Comparison of ENCODE assay signal across 24 mouse cellular contexts in genomic region chr1:184857216-184857615, GRCm38 (mm10). TPM values are rescaled to one million over a fixed set of nuclear protein-coding genes. Genes with fewer than 3 reads are reported as not detected.
DNase-seq lines count a peak whose midpoint lies in the region; ATAC-seq and TF ChIP-seq lines count a peak whose summit lies in the region.
"Had no signal": no experiment of that assay in that cellular context is flagged by ENCODE, and none has a peak within 500 bp of the region (broad histone marks: within the 10 kb centered on the region; RNA-seq: fewer than 3 reads in every experiment).

No protein-coding gene starts in this region.

- peak; percentile 27 for DNase-seq in layer of hippocampus, adult 9-11 months
- no peak for DNase-seq in layer of hippocampus, postnatal 14 days (ENCODE audit: low spot score in 2 of 2)
- no peak for DNase-seq in liver, postnatal 0 days
- DNase-seq in brain, adult 2 months (ENCODE audit: low read depth, low spot score), result peak; percentile 78
- peak; percentile 28 to 41 for DNase-seq in frontal cortex, postnatal 36 days (ENCODE audit: low spot score in 2 of 2)
- DNase-seq in midbrain, embryonic 11.5 days (ENCODE audit: low spot score, missing footprints), result no peak
- DNase-seq: adrenal gland, postnatal 14 days; cerebellum, adult 18-20 months; cerebellum, adult 9-11 months; cerebellum, postnatal 36 days; forebrain, postnatal 0 days; gastrocnemius, adult 2 months; gastrocnemius, postnatal 25 days; heart, adult 11 months; heart, postnatal 36 days had no signal

- no peak overlapping the region for H3K4me3 ChIP-seq in liver, postnatal 0 days (ENCODE audit: low read depth, low read length)
- H3K4me3 ChIP-seq in liver, embryonic 12.5 days, result no peak overlapping the region
- H3K4me3 ChIP-seq in midbrain, embryonic 11.5 days (ENCODE audit: low read depth, low read length), result no peak overlapping the region
- H3K4me3 ChIP-seq: embryonic facial prominence, embryonic 10.5 days; forebrain, embryonic 13.5 days; gastrocnemius, adult 2 months; heart, embryonic 13.5 days; hindbrain, embryonic 15.5 days had no signal

- no peak for TF ChIP-seq CTCF in liver, postnatal 0 days (IDR thresholded peaks at IDR 0.05; ENCODE audit: low read depth)

- no peak overlapping the region for H3K4me2 ChIP-seq in liver, postnatal 0 days (ENCODE audit: low read depth, low read length)
- H3K4me2 ChIP-seq in liver, embryonic 12.5 days, result no peak overlapping the region
- H3K4me2 ChIP-seq in midbrain, embryonic 11.5 days, result no peak overlapping the region
- H3K4me2 ChIP-seq: forebrain, embryonic 13.5 days; heart, embryonic 13.5 days; hindbrain, embryonic 15.5 days had no signal

- TF ChIP-seq EP300 in liver, postnatal 0 days (IDR thresholded peaks at IDR 0.05; ENCODE audit: low read depth), result no peak

- H3K9ac ChIP-seq in liver, postnatal 0 days (replicated peaks), result no peak overlapping the region
- no peak overlapping the region for H3K9ac ChIP-seq in liver, embryonic 12.5 days
- H3K9ac ChIP-seq in midbrain, embryonic 11.5 days (ENCODE audit: low read length), result no peak overlapping the region
- H3K9ac ChIP-seq: forebrain, embryonic 13.5 days; forebrain, postnatal 0 days; heart, embryonic 13.5 days; hindbrain, embryonic 15.5 days had no signal

- 74% methylated on average over 9 of the region's 9 CpGs for WGBS in liver, postnatal 0 days (ENCODE audit: insufficient replicate concordance)
- WGBS in liver, embryonic 12.5 days (ENCODE audit: insufficient replicate concordance), result 70% methylated on average over 9 of the region's 9 CpGs
- 91% methylated on average over 9 of the region's 9 CpGs for WGBS in midbrain, embryonic 11.5 days

- peaks cover 29% of the 10 kb centered on the region for H3K4me1 ChIP-seq in liver, postnatal 0 days (ENCODE audit: insufficient read depth)
- peaks cover 24% of the 10 kb centered on the region for H3K4me1 ChIP-seq in liver, embryonic 12.5 days
- no peaks in the 10 kb centered on the region for H3K4me1 ChIP-seq in midbrain, embryonic 11.5 days (ENCODE audit: control insufficient read depth, insufficient read depth, low read length)

- peak overlapping the region; percentile 44; the same call in 1 of the 2 replicates for H3K27ac ChIP-seq in liver, postnatal 0 days (ENCODE audit: low read depth)
- no peak overlapping the region for H3K27ac ChIP-seq in liver, embryonic 12.5 days
- no peak overlapping the region for H3K27ac ChIP-seq in midbrain, embryonic 11.5 days (ENCODE audit: low read depth, low read length)
- H3K27ac ChIP-seq: embryonic facial prominence, embryonic 10.5 days; forebrain, embryonic 13.5 days; gastrocnemius, adult 2 months; heart, embryonic 13.5 days; hindbrain, embryonic 15.5 days had no signal

- no peaks in the 10 kb centered on the region for H3K9me3 ChIP-seq in liver, postnatal 0 days (ENCODE audit: low read length)
- H3K9me3 ChIP-seq in liver, embryonic 12.5 days (replicated peaks), result no peaks in the 10 kb centered on the region
- H3K9me3 ChIP-seq in midbrain, embryonic 11.5 days (ENCODE audit: control insufficient read depth, low read length), result no peaks in the 10 kb centered on the region
- H3K9me3 ChIP-seq: embryonic facial prominence, embryonic 10.5 days; forebrain, embryonic 13.5 days; heart, embryonic 13.5 days; hindbrain, embryonic 15.5 days had no signal

- ATAC-seq in liver, postnatal 0 days, result no peak
- ATAC-seq in liver, embryonic 12.5 days, result no peak
- no peak for ATAC-seq in midbrain, embryonic 11.5 days (ENCODE audit: low FRiP score)
- ATAC-seq: activated CD4-positive, CD25-positive, alpha-beta regulatory T cell, adult 4 months; forebrain, embryonic 13.5 days; forebrain, postnatal 0 days; Patski had no signal

- no peaks in the 10 kb centered on the region for H3K36me3 ChIP-seq in liver, postnatal 0 days (replicated peaks; ENCODE audit: insufficient read depth, low read length)
- H3K36me3 ChIP-seq in liver, embryonic 12.5 days, result no peaks in the 10 kb centered on the region
- H3K36me3 ChIP-seq in midbrain, embryonic 11.5 days (ENCODE audit: control insufficient read depth, insufficient read depth, low read length), result no peaks in the 10 kb centered on the region
- H3K36me3 ChIP-seq: embryonic facial prominence, embryonic 10.5 days; heart, embryonic 13.5 days; hindbrain, embryonic 15.5 days had no signal

- H3K27me3 ChIP-seq in liver, postnatal 0 days (ENCODE audit: insufficient read depth, low read length), result no peaks in the 10 kb centered on the region
- H3K27me3 ChIP-seq in liver, embryonic 12.5 days (replicated peaks), result no peaks in the 10 kb centered on the region; the same call in 1 of the 2 replicates
- H3K27me3 ChIP-seq in midbrain, embryonic 11.5 days (ENCODE audit: control insufficient read depth, insufficient read depth, low read length), result no peaks in the 10 kb centered on the region
- H3K27me3 ChIP-seq: CH12.LX; heart, embryonic 13.5 days; hindbrain, embryonic 15.5 days; Patski had no signal

RNA-seq across cellular contexts. Expression of gene Marc2, which starts 11.0 kb away (rescaled TPM):
- total RNA-seq in layer of hippocampus, postnatal 14 days (2021), result 10 to 100 TPM; 93.0 to 97.6 TPM
- 608 and 698 TPM in 2 replicates for polyA plus RNA-seq in liver, postnatal 0 days (2015; fragmentation: Nextera tagmentation; extraction: Ambion mirVana)
- polyA plus RNA-seq in liver, embryonic 12.5 days (2016; fragmentation: Nextera tagmentation; extraction: Ambion mirVana), result 171 and 178 TPM in 2 replicates
- 107 and 110 TPM in 2 replicates for polyA plus RNA-seq in midbrain, embryonic 11.5 days (2014; fragmentation: Nextera tagmentation; extraction: Ambion mirVana)

RNA-seq across cellular contexts. Expression of gene C130074G19Rik, which starts 25.8 kb away (rescaled TPM):
- total RNA-seq in layer of hippocampus, postnatal 14 days (2021), result 10 to 100 TPM in 1 of 2 experiments, 1 to 10 TPM in 1; 9.3 to 12.1 TPM
- 5.6 and 6.5 TPM in 2 replicates for polyA plus RNA-seq in liver, postnatal 0 days (2015; fragmentation: Nextera tagmentation; extraction: Ambion mirVana)
- 1.2 and 1.3 TPM in 2 replicates for polyA plus RNA-seq in liver, embryonic 12.5 days (2016; fragmentation: Nextera tagmentation; extraction: Ambion mirVana)
- polyA plus RNA-seq in midbrain, embryonic 11.5 days (2014; fragmentation: Nextera tagmentation; extraction: Ambion mirVana), result 0.50 and 0.52 TPM in 2 replicates
- total RNA-seq: CH12.LX had no signal
- polyA plus RNA-seq: activated CD4-positive, CD25-positive, alpha-beta regulatory T cell, adult 4 months had no signal

RNA-seq across cellular contexts. Expression of gene Marc1, which starts 46.1 kb away (rescaled TPM):
- under 1 TPM in 1 of 2 experiments, not detected in 1; 0.35 TPM for total RNA-seq in layer of hippocampus, postnatal 14 days (2021)
- 204 and 234 TPM in 2 replicates for polyA plus RNA-seq in liver, postnatal 0 days (2015; fragmentation: Nextera tagmentation; extraction: Ambion mirVana)
- 7.2 and 7.3 TPM in 2 replicates for polyA plus RNA-seq in liver, embryonic 12.5 days (2016; fragmentation: Nextera tagmentation; extraction: Ambion mirVana)
- not detected in 2 replicates for polyA plus RNA-seq in midbrain, embryonic 11.5 days (2014; fragmentation: Nextera tagmentation; extraction: Ambion mirVana)
- total RNA-seq: CH12.LX; gastrocnemius, adult 2 months; heart, postnatal 36 days had no signal
- polyA plus RNA-seq: activated CD4-positive, CD25-positive, alpha-beta regulatory T cell, adult 4 months; heart, embryonic 13.5 days; heart, postnatal 0 days; Patski had no signal

Comparison
In these comparisons a context has a peak if more than half of its experiments do, and no peak if none do; other contexts are left out.
1. DNase-seq: peak in layer of hippocampus, adult 9-11 months (single experiment), brain, adult 2 months (single experiment) and frontal cortex, postnatal 36 days (2 of 2); none in layer of hippocampus, postnatal 14 days (0 of 2), liver, postnatal 0 days (single experiment) and midbrain, embryonic 11.5 days (single experiment).
2. RNA of gene Marc1, which starts 46.1 kb away (polyA plus RNA-seq): 204 to 234 TPM in liver, postnatal 0 days; 7.2 to 7.3 TPM in liver, embryonic 12.5 days and not detected in midbrain, embryonic 11.5 days; every median in the first group is over 10 times any median in the second.